ENCODE assay signal across 46 mouse cellular contexts in genomic region chr6:29308846-29309605, GRCm38 (mm10). TPM values are rescaled to one million over a fixed set of nuclear protein-coding genes. Genes with fewer than 3 reads are reported as not detected.
"Had no signal": no experiment of that assay in that cellular context is flagged by ENCODE, and none has a peak within 500 bp of the region (broad histone marks: within the 10 kb centered on the region; RNA-seq: fewer than 3 reads in every experiment).

No protein-coding gene starts in this region.

- H3K36me3 ChIP-seq: heart, embryonic 12.5 days; heart, embryonic 13.5 days; heart, embryonic 15.5 days; hindbrain, embryonic 10.5 days; hindbrain, embryonic 12.5 days; hindbrain, embryonic 13.5 days; hindbrain, embryonic 15.5 days; intestine, embryonic 15.5 days; kidney, embryonic 15.5 days had no signal

- H3K27ac ChIP-seq: heart, embryonic 13.5 days; heart, embryonic 15.5 days; hindbrain, embryonic 10.5 days; hindbrain, embryonic 12.5 days; hindbrain, embryonic 13.5 days; hindbrain, embryonic 14.5 days; hindbrain, embryonic 15.5 days; hindbrain, postnatal 0 days; intestine, embryonic 15.5 days; kidney, embryonic 15.5 days; kidney, postnatal 0 days; layer of hippocampus, adult 2 months; left cerebral cortex, adult 2 months had no signal

- DNase-seq: heart, postnatal 10 days; heart, postnatal 14 days; heart, postnatal 36 days; heart, postnatal 4 days; kidney, adult 11 months; kidney, adult 18-20 months; kidney, adult 2 months; kidney, adult 8-10 months; kidney, adult 9 months; kidney, postnatal 10 days; kidney, postnatal 14 days; kidney, postnatal 25 days; kidney, postnatal 36 days; kidney, postnatal 4 days; layer of hippocampus, adult 9-11 months; layer of hippocampus, postnatal 36 days had no signal

- ATAC-seq: hindbrain, postnatal 0 days; inflammation-experienced regulatory T-cells, adult 6 months; intestine, embryonic 15.5 days; intestine, embryonic 16.5 days; intestine, postnatal 0 days had no signal

- H3K4me2 ChIP-seq: heart, embryonic 12.5 days; heart, embryonic 13.5 days; heart, embryonic 15.5 days; hindbrain, embryonic 12.5 days; hindbrain, embryonic 13.5 days; hindbrain, embryonic 14.5 days; hindbrain, embryonic 15.5 days; intestine, embryonic 15.5 days; kidney, embryonic 15.5 days had no signal

- H3K27me3 ChIP-seq: heart, embryonic 12.5 days; heart, embryonic 13.5 days; heart, embryonic 15.5 days; hindbrain, embryonic 12.5 days; hindbrain, embryonic 13.5 days; hindbrain, embryonic 15.5 days; intestine, embryonic 15.5 days; kidney, embryonic 15.5 days had no signal

- H3K4me3 ChIP-seq: heart, embryonic 12.5 days; heart, embryonic 13.5 days; heart, embryonic 15.5 days; hindbrain, embryonic 10.5 days; hindbrain, embryonic 12.5 days; hindbrain, embryonic 13.5 days; hindbrain, embryonic 15.5 days; intestine, embryonic 15.5 days; kidney, embryonic 15.5 days; layer of hippocampus, adult 2 months; left cerebral cortex, adult 2 months had no signal

- H3K4me1 ChIP-seq: heart, embryonic 12.5 days; heart, embryonic 13.5 days; heart, embryonic 15.5 days; hindbrain, embryonic 12.5 days; hindbrain, embryonic 13.5 days; hindbrain, embryonic 15.5 days; intestine, embryonic 15.5 days; kidney, embryonic 15.5 days had no signal

- H3K9ac ChIP-seq: heart, embryonic 12.5 days; heart, embryonic 13.5 days; heart, embryonic 15.5 days; hindbrain, embryonic 12.5 days; hindbrain, embryonic 13.5 days; hindbrain, embryonic 14.5 days; hindbrain, embryonic 15.5 days; intestine, embryonic 15.5 days; kidney, embryonic 15.5 days had no signal

- H3K9me3 ChIP-seq: heart, embryonic 13.5 days; heart, embryonic 15.5 days; hindbrain, embryonic 10.5 days; hindbrain, embryonic 12.5 days; hindbrain, embryonic 13.5 days; hindbrain, embryonic 15.5 days; intestine, embryonic 15.5 days had no signal

RNA-seq across cellular contexts. Expression of gene Fam71f1, which starts 9.9 kb away (rescaled TPM):
- total RNA-seq: heart, postnatal 10 days; heart, postnatal 14 days; heart, postnatal 36 days; heart, postnatal 4 days; hematopoietic stem cell, adult 5-6 weeks; hindbrain, postnatal 0 days; layer of hippocampus, adult 18-20 months; layer of hippocampus, adult 2 months; layer of hippocampus, adult 8-10 months; layer of hippocampus, postnatal 10 days; layer of hippocampus, postnatal 14 days; layer of hippocampus, postnatal 25 days; layer of hippocampus, postnatal 36 days; left cerebral cortex, adult 18-20 months; left cerebral cortex, adult 2 months; left cerebral cortex, adult 8-10 months; left cerebral cortex, postnatal 10 days had no signal
- polyA plus RNA-seq: heart, embryonic 16.5 days; hindbrain, embryonic 11.5 days; hindbrain, embryonic 12.5 days; hindbrain, embryonic 13.5 days; hindbrain, embryonic 14.5 days; hindbrain, embryonic 15.5 days; hindbrain, postnatal 0 days; inflammation-experienced regulatory T-cells, adult 6 months; intestine, embryonic 15.5 days; intestine, embryonic 16.5 days; intestine, postnatal 0 days; kidney, embryonic 14.5 days; kidney, postnatal 0 days; large intestine, adult 2 months had no signal

RNA-seq across cellular contexts. Expression of gene Fam71f2, which starts 29.6 kb away (rescaled TPM):
- total RNA-seq: heart, postnatal 10 days; heart, postnatal 14 days; hematopoietic stem cell, adult 5-6 weeks; layer of hippocampus, postnatal 10 days had no signal
- polyA plus RNA-seq: heart, embryonic 13.5 days; intestine, postnatal 0 days; kidney, embryonic 14.5 days had no signal
